In genomic region chr16:94745016-94745415, GRCm38 (mm10) we compare ENCODE assay signal across 14 mouse cellular contexts.
DNase-seq lines count a peak whose midpoint lies in the region; ATAC-seq and TF ChIP-seq lines count a peak whose summit lies in the region.
"Had no signal": no experiment of that assay in that cellular context is flagged by ENCODE, and none has a peak within 500 bp of the region (broad histone marks: within the 10 kb centered on the region; RNA-seq: fewer than 3 reads in every experiment).

No protein-coding gene starts in this region.

- no peak overlapping the region for H3K9ac ChIP-seq in forebrain, embryonic 15.5 days (replicated peaks)
- H3K9ac ChIP-seq: limb, embryonic 13.5 days had no signal

- no peaks in the 10 kb centered on the region for H3K4me1 ChIP-seq in forebrain, embryonic 15.5 days

- intact Hi-C loops in gastrocnemius, adult 2 months (cut with DNase I) = no loop called here

- H3K36me3 ChIP-seq in forebrain, embryonic 15.5 days = no peaks in the 10 kb centered on the region
- H3K36me3 ChIP-seq: limb, embryonic 13.5 days had no signal

- TF ChIP-seq CTCF in gastrocnemius, adult 2 months (IDR thresholded peaks at IDR 0.05) = no peak

- 70% methylated on average over 9 of the region's 9 CpGs for WGBS in forebrain, embryonic 15.5 days

- no peaks in the 10 kb centered on the region for H3K27me3 ChIP-seq in forebrain, embryonic 15.5 days
- H3K27me3 ChIP-seq: limb, embryonic 13.5 days had no signal

- no peak for ATAC-seq in forebrain, embryonic 15.5 days (replicated peaks)
- ATAC-seq: Patski had no signal

- DNase-seq in gastrocnemius, adult 2 months = peak; percentile 54
- no peak for DNase-seq in gastrocnemius, postnatal 25 days
- peak; percentile 40 for DNase-seq in NIH3T3 (ENCODE audit: low read depth)
- peak; percentile 64 for DNase-seq in cerebellum, adult 9-10 months
- peak; percentile 71 for DNase-seq in heart, postnatal 4 days
- no peak for DNase-seq in spleen, postnatal 36 days (ENCODE audit: low spot score in 2 of 2)
- no peak for DNase-seq in T-cell, adult 2 months (ENCODE audit: low spot score)
- DNase-seq: right cerebral cortex, postnatal 14 days had no signal

- peak overlapping the region; percentile 23; the same call in 1 of the 2 replicates for H3K4me3 ChIP-seq in gastrocnemius, adult 2 months
- H3K4me3 ChIP-seq in forebrain, embryonic 15.5 days = no peak overlapping the region
- H3K4me3 ChIP-seq: erythroblast, embryonic 14.5 days; limb, embryonic 13.5 days had no signal

- H3K27ac ChIP-seq in gastrocnemius, adult 2 months = no peak overlapping the region
- H3K27ac ChIP-seq in forebrain, embryonic 15.5 days (replicated peaks) = no peak overlapping the region
- H3K27ac ChIP-seq: kidney, postnatal 0 days; limb, embryonic 13.5 days; stomach, postnatal 0 days had no signal

- H3K4me2 ChIP-seq in forebrain, embryonic 15.5 days (replicated peaks) = no peak overlapping the region

- H3K9me3 ChIP-seq in forebrain, embryonic 15.5 days = no peaks in the 10 kb centered on the region
- H3K9me3 ChIP-seq: limb, embryonic 13.5 days had no signal

Comparison
In these comparisons a context has a peak if more than half of its experiments do, and no peak if none do; other contexts are left out.
1. DNase-seq: peak in gastrocnemius, adult 2 months (single experiment), NIH3T3 (single experiment), cerebellum, adult 9-10 months (single experiment) and heart, postnatal 4 days (single experiment); none in gastrocnemius, postnatal 25 days (single experiment), spleen, postnatal 36 days (0 of 2) and T-cell, adult 2 months (single experiment).